Mouse (Mus musculus) limb, embryonic 15.5 days (tissue): ENCODE data around the gene Nup88. TPM values are rescaled to one million over a fixed set of nuclear protein-coding genes. Genes with fewer than 3 reads are reported as not detected.
"Not testable (repeated sequence)": the region's sequence is repeated elsewhere in the genome, so short reads cannot be mapped to it uniquely, and the experiment has no call there.

Experiments used
- ATAC-seq: fragments of 200-750 bp; cut with Nextera tagmentation; 2 replicates; pipeline ENCODE4 v1.8.0; 2017; ENCODE audit warnings: low read depth, moderate TSS enrichment; ENCODE audit not compliant: insufficient number of reproducible peaks, low FRiP score, low TSS enrichment
- H3K27ac ChIP-seq: fragments of 300-500 bp; sonication (generic); 2 replicates; pipeline ENCODE4 v1.5.1; 2015; ENCODE audit warnings: moderate library complexity, mild to moderate bottlenecking, inconsistent platforms
- H3K27me3 ChIP-seq: fragments of 300-500 bp; sonication (generic); 2 replicates; pipeline ENCODE4 v1.6.1; 2015; ENCODE audit warnings: inconsistent platforms
- H3K36me3 ChIP-seq: fragments of 300-500 bp; sonication (generic); 2 replicates; pipeline ENCODE4 v1.6.1; 2015; ENCODE audit warnings: inconsistent platforms
- H3K4me1 ChIP-seq: fragments of 300-500 bp; sonication (generic); 2 replicates; pipeline ENCODE4 v1.6.1; 2015; ENCODE audit warnings: inconsistent platforms
- H3K4me2 ChIP-seq: fragments of 300-500 bp; sonication (generic); 2 replicates; pipeline ENCODE4 v1.6.1; 2015; ENCODE audit warnings: mild to moderate bottlenecking, inconsistent platforms
- H3K4me3 ChIP-seq: fragments of 300-500 bp; sonication (generic); 2 replicates; pipeline ENCODE4 v1.5.1; 2015; ENCODE audit warnings: mild to moderate bottlenecking, inconsistent platforms
- H3K9ac ChIP-seq: fragments of 300-500 bp; sonication (generic); 2 replicates; pipeline ENCODE4 v1.6.1; 2015; ENCODE audit warnings: inconsistent platforms
- H3K9me3 ChIP-seq: fragments of 300-500 bp; sonication (generic); 2 replicates; pipeline ENCODE4 v1.6.1; 2016; ENCODE audit warnings: inconsistent platforms
- WGBS: fragments of 180-500 bp; shearing (Covaris S2); methylation state at CpG from one replicate; pipeline ENCODE4 v1.1.7; 2015; 5-methylcytosine and 5-hydroxymethylcytosine counted together
- polyA plus RNA-seq: library from polyadenylated mRNA; unstranded; fragments of >200 nt; fragmentation: Nextera tagmentation; extraction: Ambion mirVana; gene quantifications from 2 replicates; pipeline ENCODE4 v1.2.1, GENCODE M21; 2015

Nup88 gene
- polyA plus RNA-seq, 1 experiment from 2014 or later: 103 TPM

GRCm38 (mm10) chr11:70898182-70898581 is 71.6 kb downstream of the Nup88 start:
- H3K9ac ChIP-seq, H3K4me2 ChIP-seq, H3K4me1 ChIP-seq, H3K27ac ChIP-seq, H3K4me3 ChIP-seq, ATAC-seq, H3K27me3 ChIP-seq, H3K9me3 ChIP-seq: not testable (repeated sequence)
- peaks cover 34% of the 10 kb centered on the region for H3K36me3 ChIP-seq
- WGBS: 91% methylated on average over 5 of the region's 5 CpGs

- WGBS: 84% methylated on average over 3 of the region's 3 CpGs
- ATAC-seq: no peak
These were observed 72.1 kb downstream of the Nup88 start for GRCm38 (mm10) chr11:70897680-70898079.

More at GRCm38 (mm10) chr11:70897680-70898079, 72.1 kb downstream of the Nup88 start:
- H3K27me3 ChIP-seq: no peaks in the 10 kb centered on the region
- no peak overlapping the region for H3K4me2 ChIP-seq
- no peaks in the 10 kb centered on the region for H3K4me1 ChIP-seq
- H3K9ac ChIP-seq: no peak overlapping the region
- H3K9me3 ChIP-seq: no peaks in the 10 kb centered on the region
- no peak overlapping the region for H3K27ac ChIP-seq
- H3K36me3 ChIP-seq: peaks cover 37% of the 10 kb centered on the region
- no peak overlapping the region for H3K4me3 ChIP-seq

Other genes starting within 250 kb of the Nup88 start
- gene Zfp3, start 205.8 kb downstream of the Nup88 start, polyA plus RNA-seq: 7.3 and 7.9 TPM in 2 replicates
- gene Scimp, start 157.4 kb downstream of the Nup88 start, polyA plus RNA-seq: 0.27 TPM in 1 of 2 replicates, not detected in the other
- gene Rabep1, start 125.2 kb downstream of the Nup88 start, polyA plus RNA-seq: 26.7 and 33.7 TPM in 2 replicates
- gene Rpain, start 240 bp upstream of the Nup88 start, polyA plus RNA-seq: 69.1 and 71.5 TPM in 2 replicates
- 197 and 200 TPM in 2 replicates for gene C1qbp, start 13.1 kb upstream of the Nup88 start, polyA plus RNA-seq
- 15.9 and 17.1 TPM in 2 replicates for gene Dhx33, start 34.5 kb upstream of the Nup88 start, polyA plus RNA-seq
- 40.8 and 43.3 TPM in 2 replicates for gene Mis12, start 49.6 kb upstream of the Nup88 start, polyA plus RNA-seq
- gene Derl2, start 49.9 kb upstream of the Nup88 start, polyA plus RNA-seq: 49.6 and 51.4 TPM in 2 replicates
- 151 and 165 TPM in 2 replicates for gene 6330403K07Rik, start 63.5 kb upstream of the Nup88 start, polyA plus RNA-seq
- 0.05 TPM in 1 of 2 replicates, not detected in the other for gene Nlrp1a, start 174.7 kb upstream of the Nup88 start, polyA plus RNA-seq